Mouse (Mus musculus) stomach, postnatal 0 days (tissue): ENCODE data around the gene Tsfm.
"Not testable (repeated sequence)": the region's sequence is repeated elsewhere in the genome, so short reads cannot be mapped to it uniquely, and the experiment has no call there.

ENCODE experiments used
- CTCF ChIP-seq: IDR thresholded peaks from 2 replicates; pipeline ENCODE4 v1.5.1; 2016; ENCODE audit warnings: antibody characterized with exemption, low read depth, mild to moderate bottlenecking, moderate library complexity
- EP300 ChIP-seq: optimal IDR thresholded peaks from 2 replicates; pipeline ENCODE3; 2016; ENCODE audit warnings: antibody characterized with exemption

GRCm38 (mm10) chr10:127062101-127062500 lies 31.5 kb upstream of the Tsfm start:
- not testable (repeated sequence) for TF ChIP-seq CTCF, EP300
